Mouse (Mus musculus): ENCODE measurements around the gene Mypop.

Mypop gene

GRCm38 (mm10) chr7:19024581-19025255 is 33.7 kb downstream of the Mypop start:
- H3K9me3 ChIP-seq (ENCODE audit: low read length), result no peaks in the 10 kb centered on the region
- H3K27me3 ChIP-seq (ENCODE audit: insufficient read depth, low read length), result peaks cover 32% of the 10 kb centered on the region
- peaks cover 65% of the 10 kb centered on the region for H3K4me1 ChIP-seq (replicated peaks; ENCODE audit: low read depth, low read length)
- TF ChIP-seq POU5F1 (IDR thresholded peaks at IDR 0.05; ENCODE audit: borderline replicate concordance, low read length) (no peak), NANOG (IDR thresholded peaks at IDR 0.05; ENCODE audit: borderline replicate concordance, low read length) (no peak)
- peaks cover 20% of the 10 kb centered on the region for H3K36me3 ChIP-seq (ENCODE audit: insufficient read depth, low read length)
- H3K4me3 ChIP-seq (replicated peaks; ENCODE audit: low read length), result peak overlapping the region; percentile 98

GRCm38 (mm10) chr7:19028067-19028466 is 37.0 kb downstream of the Mypop start:
- no peak overlapping the region for H3K4me3 ChIP-seq (replicated peaks; ENCODE audit: low read length)
- H3K9me3 ChIP-seq (ENCODE audit: low read length), result peaks cover 7% of the 10 kb centered on the region
- TF ChIP-seq CTCF (conservative IDR thresholded peaks at IDR 0.05; ENCODE audit: low read length), result no peak
- no peak for TF ChIP-seq NANOG (IDR thresholded peaks at IDR 0.05; ENCODE audit: borderline replicate concordance, low read length)
- no peak for TF ChIP-seq POU5F1 (IDR thresholded peaks at IDR 0.05; ENCODE audit: borderline replicate concordance, low read length)
- peaks cover 3% of the 10 kb centered on the region for H3K27me3 ChIP-seq (ENCODE audit: insufficient read depth, low read length)
- peaks cover 50% of the 10 kb centered on the region for H3K4me1 ChIP-seq (replicated peaks; ENCODE audit: low read depth, low read length)
- H3K36me3 ChIP-seq (ENCODE audit: insufficient read depth, low read length), result peaks cover 53% of the 10 kb centered on the region

GRCm38 (mm10) chr7:19029084-19029653 is 38.1 kb downstream of the Mypop start:
- H3K4me1 ChIP-seq (replicated peaks; ENCODE audit: low read depth, low read length), result peaks cover 43% of the 10 kb centered on the region
- no peaks in the 10 kb centered on the region for H3K27me3 ChIP-seq (ENCODE audit: insufficient read depth, low read length)
- no peak overlapping the region for H3K4me3 ChIP-seq (replicated peaks; ENCODE audit: low read length)
- TF ChIP-seq CTCF (conservative IDR thresholded peaks at IDR 0.05; ENCODE audit: low read length) (peak; percentile 60), POU5F1 (IDR thresholded peaks at IDR 0.05; ENCODE audit: borderline replicate concordance, low read length) (no peak), NANOG (IDR thresholded peaks at IDR 0.05; ENCODE audit: borderline replicate concordance, low read length) (no peak)
- H3K36me3 ChIP-seq (ENCODE audit: insufficient read depth, low read length), result peaks cover 64% of the 10 kb centered on the region
- peaks cover 9% of the 10 kb centered on the region for H3K9me3 ChIP-seq (ENCODE audit: low read length)

GRCm38 (mm10) chr7:19031641-19032040 is 40.6 kb downstream of the Mypop start:
- TF ChIP-seq CTCF (conservative IDR thresholded peaks at IDR 0.05; ENCODE audit: low read length), result no peak
- Histone ChIP-seq H3K9me3 (ENCODE audit: low read length) (peaks cover 9% of the 10 kb centered on the region), H3K4me3 (replicated peaks; ENCODE audit: low read length) (no peak overlapping the region), H3K4me1 (replicated peaks; ENCODE audit: low read depth, low read length) (peaks cover 29% of the 10 kb centered on the region), H3K36me3 (ENCODE audit: insufficient read depth, low read length) (peaks cover 89% of the 10 kb centered on the region), H3K27me3 (ENCODE audit: insufficient read depth, low read length) (no peaks in the 10 kb centered on the region)

- TF ChIP-seq POU5F1 (IDR thresholded peaks at IDR 0.05; ENCODE audit: borderline replicate concordance, low read length) (no peak), NANOG (IDR thresholded peaks at IDR 0.05; ENCODE audit: borderline replicate concordance, low read length) (no peak), CTCF (conservative IDR thresholded peaks at IDR 0.05; ENCODE audit: low read length) (no peak)
- Histone ChIP-seq H3K36me3 (ENCODE audit: insufficient read depth, low read length) (peaks cover 99% of the 10 kb centered on the region), H3K27me3 (ENCODE audit: insufficient read depth, low read length) (no peaks in the 10 kb centered on the region), H3K4me3 (replicated peaks; ENCODE audit: low read length) (no peak overlapping the region), H3K9me3 (ENCODE audit: low read length) (no peaks in the 10 kb centered on the region), H3K4me1 (replicated peaks; ENCODE audit: low read depth, low read length) (peaks cover 31% of the 10 kb centered on the region)
These were observed 53.6 kb downstream of the Mypop start for GRCm38 (mm10) chr7:19044616-19045015.

- Histone ChIP-seq H3K36me3 (ENCODE audit: insufficient read depth, low read length) (peaks cover 99% of the 10 kb centered on the region), H3K27me3 (ENCODE audit: insufficient read depth, low read length) (no peaks in the 10 kb centered on the region), H3K9me3 (ENCODE audit: low read length) (no peaks in the 10 kb centered on the region), H3K4me1 (replicated peaks; ENCODE audit: low read depth, low read length) (peaks cover 24% of the 10 kb centered on the region), H3K4me3 (replicated peaks; ENCODE audit: low read length) (no peak overlapping the region)
- no peak for TF ChIP-seq POU5F1 (IDR thresholded peaks at IDR 0.05; ENCODE audit: borderline replicate concordance, low read length)
- no peak for TF ChIP-seq CTCF (conservative IDR thresholded peaks at IDR 0.05; ENCODE audit: low read length)
- TF ChIP-seq NANOG (IDR thresholded peaks at IDR 0.05; ENCODE audit: borderline replicate concordance, low read length), result no peak
These were observed 55.4 kb downstream of the Mypop start for GRCm38 (mm10) chr7:19046286-19047069.

GRCm38 (mm10) chr7:19048006-19048527 is 57.0 kb downstream of the Mypop start:
- TF ChIP-seq POU5F1 (IDR thresholded peaks at IDR 0.05; ENCODE audit: borderline replicate concordance, low read length) (no peak), CTCF (conservative IDR thresholded peaks at IDR 0.05; ENCODE audit: low read length) (no peak), NANOG (IDR thresholded peaks at IDR 0.05; ENCODE audit: borderline replicate concordance, low read length) (no peak)
- Histone ChIP-seq H3K4me1 (replicated peaks; ENCODE audit: low read depth, low read length) (peaks cover 34% of the 10 kb centered on the region), H3K4me3 (replicated peaks; ENCODE audit: low read length) (no peak overlapping the region), H3K27me3 (ENCODE audit: insufficient read depth, low read length) (no peaks in the 10 kb centered on the region), H3K36me3 (ENCODE audit: insufficient read depth, low read length) (peaks cover 99% of the 10 kb centered on the region), H3K9me3 (ENCODE audit: low read length) (no peaks in the 10 kb centered on the region)

GRCm38 (mm10) chr7:19049252-19049651 is 58.2 kb downstream of the Mypop start:
- H3K27me3 ChIP-seq (ENCODE audit: insufficient read depth, low read length), result no peaks in the 10 kb centered on the region
- H3K4me3 ChIP-seq (replicated peaks; ENCODE audit: low read length), result no peak overlapping the region
- peaks cover 94% of the 10 kb centered on the region for H3K36me3 ChIP-seq (ENCODE audit: insufficient read depth, low read length)
- TF ChIP-seq NANOG (IDR thresholded peaks at IDR 0.05; ENCODE audit: borderline replicate concordance, low read length), result no peak
- no peak for TF ChIP-seq POU5F1 (IDR thresholded peaks at IDR 0.05; ENCODE audit: borderline replicate concordance, low read length)
- no peak for TF ChIP-seq CTCF (conservative IDR thresholded peaks at IDR 0.05; ENCODE audit: low read length)
- no peaks in the 10 kb centered on the region for H3K9me3 ChIP-seq (ENCODE audit: low read length)
- H3K4me1 ChIP-seq (replicated peaks; ENCODE audit: low read depth, low read length), result peaks cover 42% of the 10 kb centered on the region

Data from E14TG2a.4 (cell line).